Mouse (Mus musculus): ENCODE results near the gene Vps51.

The Vps51 gene

DNA sequence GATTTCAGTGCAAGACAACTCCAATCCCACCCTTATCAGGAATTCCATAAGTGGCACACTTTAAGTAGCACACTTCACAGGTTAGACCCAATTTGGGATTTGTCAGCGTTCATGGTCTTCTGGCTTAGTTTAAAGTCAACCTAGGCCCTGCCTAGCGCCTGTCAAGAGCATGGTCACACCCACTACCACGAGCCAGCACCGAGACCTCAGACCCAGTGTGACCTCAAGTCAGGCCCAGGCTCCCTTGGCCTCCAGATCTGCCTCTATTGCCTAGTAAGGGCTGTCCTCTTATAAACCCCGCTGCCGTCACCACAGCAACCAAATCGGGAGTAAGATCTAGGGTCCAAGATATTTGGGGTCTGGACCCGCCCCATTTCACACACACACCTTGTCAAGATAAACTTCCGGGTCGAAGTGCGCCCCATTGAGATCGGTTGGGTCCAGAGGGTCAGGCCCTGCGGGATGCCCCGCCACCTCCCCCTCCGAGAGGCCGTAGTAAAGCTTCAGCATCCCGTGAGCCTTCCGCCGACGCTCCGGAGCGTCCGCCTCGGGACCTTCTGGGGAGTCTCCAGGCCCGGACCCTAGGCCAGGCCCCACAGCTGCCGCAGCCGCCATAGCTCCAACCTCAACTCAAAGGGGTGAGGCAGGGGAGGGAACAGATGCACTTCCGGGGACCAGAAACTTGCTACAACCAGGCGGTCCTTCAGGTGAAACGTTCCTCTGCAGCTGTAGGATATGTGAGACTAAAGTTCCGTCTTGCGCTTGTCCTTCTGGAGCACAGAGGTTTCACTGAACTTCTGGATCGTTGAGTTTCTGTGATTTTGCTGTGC is at the start of gene Vps51:
TSS of gene Vps51 (minus strand) at position 668 of the 830 bp plus-strand sequence.
- in situ Hi-C loops (cut with MboI, MseI) = no loop called here

DNA sequence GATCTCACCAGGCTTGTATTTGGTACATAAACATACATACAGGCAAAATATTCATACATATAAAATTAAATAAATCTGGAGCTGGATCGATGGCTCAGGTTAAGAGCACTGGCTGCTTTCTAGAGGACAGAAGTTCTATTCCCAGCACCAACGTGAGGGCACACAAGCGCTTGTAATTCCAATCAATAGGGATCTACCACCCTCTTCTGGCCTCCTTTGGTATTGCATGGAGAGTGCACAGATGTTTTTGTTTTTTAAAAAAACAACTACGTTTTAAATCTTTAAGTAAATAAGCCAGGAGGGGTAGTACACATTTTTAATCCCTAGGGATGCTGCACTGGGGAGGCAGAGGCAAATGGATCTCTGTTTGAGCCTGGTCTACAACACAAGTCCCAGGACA is 49.3 kb upstream of the Vps51 start:
- in situ Hi-C loops (cut with MboI, MseI) = no loop called here

GRCm38 (mm10) chr19:6124898-6125297 is 47.9 kb upstream of the Vps51 start:
- in situ Hi-C loops (cut with MboI, MseI) = loop anchor here (5.0 kb wide), 1 partner anchor 163 kb away; the partner anchor contains the start of gene Pola2

DNA sequence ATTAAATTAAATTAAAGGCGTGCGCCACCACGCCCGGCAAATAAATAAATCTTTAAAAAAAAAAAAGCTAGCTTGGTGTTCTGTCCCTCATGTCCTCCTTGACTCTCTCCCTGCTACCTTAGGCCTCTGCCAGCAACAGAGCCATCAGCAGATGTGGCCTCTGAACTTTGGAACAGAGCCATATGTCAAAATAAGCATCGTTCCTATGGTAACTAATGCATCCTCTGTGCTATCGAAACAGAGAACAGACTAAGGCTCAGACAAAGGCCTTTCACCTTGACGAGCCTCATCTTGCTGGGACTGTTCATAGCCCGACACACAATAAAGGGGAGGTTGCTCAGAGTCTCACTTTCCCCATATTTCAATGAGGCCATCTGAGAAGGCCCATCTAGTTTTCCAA is 46.3 kb upstream of the Vps51 start:
- in situ Hi-C loops (cut with MboI, MseI) = loop anchor here (5.0 kb wide), 1 partner anchor 161 kb away; the partner anchor contains the start of gene Pola2

DNA sequence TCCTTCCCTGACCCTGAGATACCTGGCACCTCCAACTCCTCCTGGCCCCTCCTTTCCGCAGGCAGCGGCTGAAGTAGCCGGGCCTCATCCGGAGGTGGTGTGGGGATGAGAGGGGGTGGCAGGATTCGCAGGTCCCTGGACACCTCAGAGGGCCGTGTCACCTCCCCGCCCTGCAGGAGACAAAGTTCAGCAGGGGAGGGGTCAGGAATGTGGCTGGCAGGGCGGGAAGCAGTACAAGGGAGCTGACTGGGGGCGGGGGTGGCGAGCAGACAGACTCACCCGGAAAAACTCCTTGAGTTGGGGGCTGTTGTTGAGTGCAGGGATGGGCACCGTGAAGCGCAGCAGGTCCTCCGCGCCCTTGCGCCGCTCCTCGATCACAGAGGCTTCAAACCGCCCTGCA is 44.7 kb upstream of the Vps51 start:
- in situ Hi-C loops (cut with MboI, MseI) = loop anchor here (5.0 kb wide), 1 partner anchor 159 kb away; the partner anchor contains the start of gene Pola2

DNA sequence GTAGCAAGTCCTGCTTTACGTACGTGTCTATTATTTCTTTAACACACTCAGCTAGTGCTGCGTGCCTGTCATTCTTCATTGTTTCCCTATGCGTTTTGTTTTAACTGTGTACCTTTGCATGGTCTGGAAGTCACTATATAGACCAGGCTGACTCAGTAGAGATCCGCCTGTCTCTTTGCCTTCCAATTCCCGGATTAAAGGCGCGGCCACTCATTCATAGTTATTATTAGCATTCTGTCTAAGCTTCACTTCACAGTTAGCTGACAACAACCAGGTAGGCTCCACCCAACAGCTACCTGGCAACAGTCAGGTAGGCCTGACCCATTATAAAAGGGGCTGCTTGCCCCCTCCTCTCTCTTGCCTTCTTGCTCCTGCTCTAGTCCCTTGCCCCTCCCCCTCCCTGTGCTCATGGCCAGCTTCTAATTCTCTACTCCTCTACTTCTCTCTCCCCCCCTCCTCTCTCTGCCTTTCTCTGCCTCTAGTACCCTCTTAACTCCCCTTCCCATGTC is 41.7 kb upstream of the Vps51 start:
- in situ Hi-C loops (cut with MboI, MseI) = loop anchor here (5.0 kb wide), 1 partner anchor 61 kb away; the partner anchor contains the start of genes Fau and Mrpl49

DNA sequence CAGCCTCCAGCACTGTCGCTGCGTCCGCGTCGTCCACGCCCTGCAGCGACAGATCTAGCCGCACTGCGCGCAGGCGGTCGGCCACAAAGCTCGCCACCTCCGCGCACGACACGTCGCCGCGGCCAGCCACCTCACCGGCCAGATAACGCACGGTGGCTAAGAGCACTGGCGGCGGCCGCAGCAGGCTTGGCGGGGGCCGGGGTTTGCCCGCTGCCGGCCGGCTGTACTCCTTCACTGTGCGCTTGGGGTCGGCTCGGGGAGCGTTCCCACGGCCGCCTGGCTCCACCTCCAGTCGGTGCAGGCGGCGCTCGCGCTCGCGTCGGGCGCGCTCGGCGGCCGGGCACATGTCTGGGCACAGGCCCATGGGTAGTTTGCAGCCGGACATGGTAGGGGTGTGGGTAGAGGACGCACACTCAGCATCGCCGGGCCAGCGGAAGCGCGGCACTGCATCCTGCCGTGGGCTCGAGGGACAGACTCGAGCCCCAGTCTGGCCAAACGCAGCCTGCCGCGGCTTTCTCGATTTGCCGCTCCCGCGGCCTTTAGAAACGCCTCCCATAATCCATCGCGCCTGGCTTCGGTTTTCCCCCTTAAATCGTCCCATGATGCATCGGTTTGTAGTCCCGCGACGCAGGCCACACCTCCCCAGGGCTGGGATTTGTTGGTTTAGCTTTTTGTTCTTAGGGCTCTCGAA is 41.1 kb upstream of the Vps51 start, which contains the start of gene Sac3d1:
TSS of gene Sac3d1 (minus strand) at position 665 of the 691 bp plus-strand sequence.
- in situ Hi-C loops (cut with MboI, MseI) = loop anchor here (5.0 kb wide), 1 partner anchor 61 kb away; the partner anchor contains the start of genes Fau and Mrpl49

GRCm38 (mm10) chr19:6117346-6117985 is 40.4 kb upstream of the Vps51 start:
- in situ Hi-C loops (cut with MboI, MseI) = loop anchor here (5.0 kb wide), 1 partner anchor 60 kb away; the partner anchor contains the start of genes Fau and Mrpl49

GRCm38 (mm10) chr19:6116113-6116850 is 39.3 kb upstream of the Vps51 start:
- in situ Hi-C loops (cut with MboI, MseI) = loop anchor here (5.0 kb wide), 1 partner anchor 59 kb away; the partner anchor contains the start of genes Fau and Mrpl49

GRCm38 (mm10) chr19:6113116-6113515 is 36.1 kb upstream of the Vps51 start:
- in situ Hi-C loops (cut with MboI, MseI) = no loop called here

- in situ Hi-C loops (cut with MboI, MseI) = no loop called here
Measured at GRCm38 (mm10) chr19:6105586-6105985, 28.6 kb upstream of the Vps51 start, which contains the start of gene Naaladl1. Gene Naaladl1, plus strand, starts transcription at chr19:6105782.

DNA sequence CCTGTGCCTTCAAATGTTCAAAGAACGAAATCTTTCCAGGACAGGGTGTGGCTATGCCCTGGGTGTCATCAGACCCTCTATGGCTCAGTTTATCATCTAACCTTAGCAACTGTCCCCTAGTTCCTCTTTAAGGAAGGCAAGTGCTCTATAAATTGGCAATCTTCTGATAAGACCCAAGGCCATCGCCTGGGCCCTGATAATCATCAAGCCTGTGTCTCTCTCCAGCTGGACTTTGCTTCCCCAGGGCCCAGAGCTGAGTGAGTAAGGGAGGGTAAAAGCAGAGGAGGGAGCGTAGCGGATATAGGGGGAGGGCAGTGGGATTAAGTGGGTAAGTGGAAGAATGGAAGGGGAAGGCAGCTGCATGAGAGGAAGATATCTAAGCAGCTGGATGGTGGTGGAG is 27.4 kb upstream of the Vps51 start:
- in situ Hi-C loops (cut with MboI, MseI) = no loop called here

DNA sequence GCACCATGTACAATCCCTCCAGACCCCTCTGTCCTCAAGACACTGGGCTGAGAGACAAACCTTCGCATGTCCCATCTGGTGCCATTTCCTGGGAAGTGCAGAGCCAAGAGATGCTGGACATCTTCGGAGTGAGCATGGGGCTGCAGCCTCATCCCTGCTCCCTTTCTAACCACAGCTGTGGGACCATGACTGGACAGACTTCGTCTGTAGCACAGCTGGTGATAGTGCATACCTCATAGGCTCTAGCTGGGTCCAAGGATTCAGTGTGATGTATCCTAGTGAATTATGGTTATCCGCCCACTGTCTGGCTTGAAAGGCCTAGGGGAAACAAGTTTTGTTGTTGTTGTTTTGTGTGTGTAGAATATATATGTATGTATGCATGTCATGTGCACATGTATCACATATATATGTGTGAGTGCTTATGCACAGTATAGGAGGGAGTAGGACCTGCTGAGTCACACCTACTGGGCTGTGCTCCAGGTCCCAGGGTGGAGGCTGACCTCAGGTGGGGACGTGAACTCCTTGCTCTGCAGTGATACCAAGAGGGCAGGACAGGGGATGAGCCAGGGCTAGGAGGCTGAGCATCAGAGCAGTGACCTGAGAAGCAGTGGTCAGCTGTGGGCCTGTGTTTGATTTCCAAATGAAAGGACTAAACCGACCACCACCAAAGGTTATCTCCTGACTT is 25.3 kb upstream of the Vps51 start:
- in situ Hi-C loops (cut with MboI, MseI) = no loop called here

DNA sequence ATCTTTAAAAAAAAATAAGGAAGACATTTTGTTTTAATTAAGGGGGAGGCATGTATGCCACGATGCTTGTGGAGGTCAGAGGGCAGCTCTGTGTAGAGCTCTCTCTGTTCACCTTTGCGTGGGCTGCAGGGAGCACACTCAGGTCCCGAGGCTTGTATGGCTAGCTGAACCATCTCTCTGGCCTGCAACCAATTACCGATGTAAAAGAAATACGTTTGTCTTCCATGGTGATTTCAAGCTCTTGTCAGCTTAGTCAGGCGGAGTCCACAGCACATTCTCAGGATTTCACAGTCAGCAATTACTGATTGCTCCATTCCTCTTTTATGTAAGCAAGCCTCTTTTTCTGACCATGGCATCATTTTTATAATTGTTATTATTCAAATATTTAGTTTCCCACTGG is 24.2 kb upstream of the Vps51 start:
- in situ Hi-C loops (cut with MboI, MseI) = no loop called here

DNA sequence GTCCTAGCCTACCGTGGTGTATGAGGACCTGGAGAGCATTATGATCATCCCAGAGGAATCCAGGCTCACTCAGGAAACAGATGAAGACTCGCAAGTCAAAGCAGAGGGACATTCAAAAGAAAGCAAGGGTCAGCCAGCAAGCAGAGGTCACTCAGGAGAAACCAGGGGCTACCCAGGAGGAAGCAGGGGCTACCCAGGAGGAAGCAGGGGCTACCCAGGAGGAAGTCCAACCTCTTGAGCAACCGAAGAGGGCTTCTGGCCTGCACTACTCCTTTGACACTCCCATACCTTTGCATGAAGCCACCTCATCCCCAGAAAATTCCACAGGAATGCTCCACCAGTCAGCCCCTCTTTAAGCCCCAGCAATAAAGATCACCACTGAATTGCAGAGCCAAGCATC is 20.8 kb upstream of the Vps51 start:
- in situ Hi-C loops (cut with MboI, MseI) = no loop called here

DNA sequence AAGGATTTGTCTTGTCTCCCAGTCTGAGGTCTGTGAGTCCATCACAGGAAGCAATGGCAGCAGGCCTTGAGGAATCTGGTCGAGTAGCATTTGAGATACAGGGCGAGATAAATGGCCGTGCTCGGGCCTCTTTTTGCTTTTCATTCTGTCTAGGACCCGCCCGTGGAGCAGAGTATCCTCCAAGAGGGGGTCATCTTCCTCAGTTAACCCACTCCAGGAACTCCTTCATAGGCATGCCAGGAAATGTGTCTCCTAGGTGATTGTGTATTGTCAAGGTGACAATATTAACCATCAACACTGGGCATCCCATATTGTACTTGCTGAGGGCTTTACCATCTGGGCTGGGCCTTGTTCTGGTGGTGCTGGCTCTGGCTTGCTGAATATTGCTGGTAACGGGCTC is 17.1 kb upstream of the Vps51 start, which contains the start of gene AC131692.1:
TSS of gene AC131692.1 (plus strand) at position 301 of the 400 bp plus-strand sequence.
- in situ Hi-C loops (cut with MboI, MseI) = no loop called here

- in situ Hi-C loops (cut with MboI, MseI) = loop anchor here (10.0 kb wide), 1 partner anchor 1126 kb away; the partner anchor contains the start of gene Cox8a
Measured at GRCm38 (mm10) chr19:6088841-6089240, 11.8 kb upstream of the Vps51 start.

GRCm38 (mm10) chr19:6085417-6085879 is 8.4 kb upstream of the Vps51 start:
- in situ Hi-C loops (cut with MboI, MseI) = loop anchor here (10.0 kb wide), 1 partner anchor 1129 kb away; the partner anchor contains the start of gene Cox8a

- in situ Hi-C loops (cut with MboI, MseI) = loop anchor here (10.0 kb wide), 1 partner anchor 1130 kb away; the partner anchor contains the start of gene Cox8a
Measured at GRCm38 (mm10) chr19:6084478-6085248, 7.6 kb upstream of the Vps51 start, which contains the start of the genes Zfpl1 and Cdca5. Gene Zfpl1, minus strand, starts transcription at chr19:6084956. Gene Cdca5, plus strand, starts transcription at chr19:6084983.

All from T-helper 2 cell (primary cell).